20 mouse cellular contexts compared by ENCODE assay signal in the genomic region with DNA sequence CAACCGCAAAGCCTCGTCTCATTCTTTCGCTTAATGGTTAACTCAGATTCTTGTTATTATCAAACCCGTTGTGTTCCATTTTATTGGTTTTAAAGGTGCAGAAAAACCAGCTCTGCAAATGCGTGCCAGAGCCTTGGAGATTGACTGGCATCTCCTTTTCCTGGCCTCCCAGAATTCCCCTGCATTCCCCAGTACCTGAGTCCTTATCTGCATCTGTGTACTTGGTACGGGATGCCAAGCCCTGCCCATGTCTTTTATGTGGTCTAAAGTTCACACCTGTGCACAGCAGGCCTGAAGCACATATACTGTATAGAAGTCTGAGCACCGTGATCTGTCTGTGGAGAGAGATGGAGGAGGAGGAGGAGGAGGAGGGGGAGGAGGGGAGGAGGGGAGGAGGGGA. TPM values are rescaled to one million over a fixed set of nuclear protein-coding genes. Genes with fewer than 3 reads are reported as not detected.
DNase-seq lines count a peak whose midpoint lies in the region; ATAC-seq and TF ChIP-seq lines count a peak whose summit lies in the region.
"Had no signal": no experiment of that assay in that cellular context is flagged by ENCODE, and none has a peak within 500 bp of the region (broad histone marks: within the 10 kb centered on the region; RNA-seq: fewer than 3 reads in every experiment).

No protein-coding gene starts in this region.

- no peak overlapping the region for H3K4me3 ChIP-seq in lung, embryonic 14.5 days (ENCODE audit: low read depth, low read length)
- H3K4me3 ChIP-seq in kidney, adult 2 months (ENCODE audit: insufficient read depth, low read depth, low read length) = no peak overlapping the region
- no peak overlapping the region for H3K4me3 ChIP-seq in stomach, postnatal 0 days (ENCODE audit: low read depth, low read length)
- H3K4me3 ChIP-seq: forebrain, embryonic 12.5 days; limb, embryonic 13.5 days had no signal

- no peaks in the 10 kb centered on the region for H3K27me3 ChIP-seq in lung, embryonic 14.5 days (ENCODE audit: insufficient read depth, low read length)
- no peaks in the 10 kb centered on the region for H3K27me3 ChIP-seq in kidney, adult 2 months (replicated peaks; ENCODE audit: control insufficient read depth, insufficient read depth, low read length)
- H3K27me3 ChIP-seq in stomach, postnatal 0 days (ENCODE audit: control insufficient read depth, insufficient read depth, low read length) = no peaks in the 10 kb centered on the region
- H3K27me3 ChIP-seq: forebrain, embryonic 12.5 days; limb, embryonic 13.5 days had no signal

- no peaks in the 10 kb centered on the region for H3K9me3 ChIP-seq in lung, embryonic 14.5 days (ENCODE audit: low read depth, low read length)
- H3K9me3 ChIP-seq in stomach, postnatal 0 days (ENCODE audit: control insufficient read depth, low read length) = no peaks in the 10 kb centered on the region
- H3K9me3 ChIP-seq: forebrain, embryonic 12.5 days; limb, embryonic 13.5 days had no signal

- ATAC-seq in lung, embryonic 14.5 days (ENCODE audit: insufficient read depth) = no peak
- peak; percentile 98 for ATAC-seq in stomach, postnatal 0 days (ENCODE audit: low FRiP score, low TSS enrichment)
- ATAC-seq: inflammation-experienced regulatory T-cells, adult 6 months had no signal

- H3K27ac ChIP-seq in lung, embryonic 14.5 days (ENCODE audit: low read depth) = no peak overlapping the region
- peak overlapping the region; percentile 77 for H3K27ac ChIP-seq in kidney, adult 2 months (ENCODE audit: insufficient read depth, low read depth, low read length)
- no peak overlapping the region for H3K27ac ChIP-seq in stomach, postnatal 0 days (replicated peaks)
- H3K27ac ChIP-seq: forebrain, embryonic 12.5 days; limb, embryonic 13.5 days had no signal

- TF ChIP-seq POLR2A in kidney, adult 2 months (IDR thresholded peaks at IDR 0.05; ENCODE audit: low read depth, low read length) = no peak

- H3K9ac ChIP-seq in lung, embryonic 14.5 days = no peak overlapping the region
- no peak overlapping the region for H3K9ac ChIP-seq in stomach, postnatal 0 days (ENCODE audit: low read length)
- H3K9ac ChIP-seq: forebrain, embryonic 12.5 days; limb, embryonic 13.5 days had no signal

- DNase-seq in lung, embryonic 14.5 days = peak; percentile 4
- DNase-seq in lung, postnatal 25 days (ENCODE audit: low spot score) = no peak
- DNase-seq in kidney, adult 2 months = peak; percentile 78
- peak; percentile 45 to 72 for DNase-seq in kidney, postnatal 25 days
- peak; percentile 81 for DNase-seq in stomach, postnatal 0 days (ENCODE audit: low spot score)
- no peak for DNase-seq in gastrocnemius, postnatal 14 days
- DNase-seq in cerebellum, adult 11-12 months = no peak
- DNase-seq in right cerebral cortex, postnatal 25 days = no peak
- DNase-seq: B cell, adult 2 months; cerebellum, postnatal 14 days; lung, postnatal 14 days had no signal

- 63% methylated on average over 7 of the region's 7 CpGs for WGBS in lung, embryonic 14.5 days
- 32% methylated on average over 7 of the region's 7 CpGs for WGBS in kidney, adult 2 months
- WGBS in stomach, postnatal 0 days = 41% methylated on average over 7 of the region's 7 CpGs

- H3K36me3 ChIP-seq in lung, embryonic 14.5 days (ENCODE audit: insufficient read depth) = no peaks in the 10 kb centered on the region
- H3K36me3 ChIP-seq in kidney, adult 2 months (ENCODE audit: control insufficient read depth, insufficient read depth, low read length) = no peaks in the 10 kb centered on the region
- H3K36me3 ChIP-seq in stomach, postnatal 0 days (ENCODE audit: control insufficient read depth, insufficient read depth, low read length) = no peaks in the 10 kb centered on the region
- H3K36me3 ChIP-seq: forebrain, embryonic 12.5 days; limb, embryonic 13.5 days had no signal

- H3K4me2 ChIP-seq in lung, embryonic 14.5 days = no peak overlapping the region
- H3K4me2 ChIP-seq in stomach, postnatal 0 days (replicated peaks; ENCODE audit: low read depth) = no peak overlapping the region
- H3K4me2 ChIP-seq: forebrain, embryonic 12.5 days; limb, embryonic 13.5 days had no signal

- TF ChIP-seq CTCF in lung, embryonic 14.5 days (IDR thresholded peaks at IDR 0.05; ENCODE audit: low read depth) = no peak
- TF ChIP-seq CTCF in kidney, adult 2 months (conservative IDR thresholded peaks at IDR 0.05; ENCODE audit: insufficient read depth, insufficient read length, low read depth, low read length) = no peak
- TF ChIP-seq CTCF in stomach, postnatal 0 days (IDR thresholded peaks at IDR 0.05; ENCODE audit: low read depth) = no peak

- intact Hi-C loops in gastrocnemius, postnatal 14 days (cut with DNase I; ENCODE audit: low total_unique reads) = no loop called here

- H3K4me1 ChIP-seq in lung, embryonic 14.5 days (ENCODE audit: insufficient read depth) = no peaks in the 10 kb centered on the region
- H3K4me1 ChIP-seq in kidney, adult 2 months (ENCODE audit: control insufficient read depth, insufficient read depth, low read length) = peaks cover 11% of the 10 kb centered on the region; the same call in 1 of the 2 replicates
- H3K4me1 ChIP-seq in stomach, postnatal 0 days (replicated peaks; ENCODE audit: control insufficient read depth, insufficient read depth) = no peaks in the 10 kb centered on the region
- H3K4me1 ChIP-seq: forebrain, embryonic 12.5 days; limb, embryonic 13.5 days had no signal

- no peak for TF ChIP-seq EP300 in stomach, postnatal 0 days (optimal IDR thresholded peaks at IDR 0.05)

RNA-seq across cellular contexts. Expression of gene Tmem45b, which starts 26.4 kb away (rescaled TPM):
- polyA plus RNA-seq in lung, embryonic 14.5 days (2014; fragmentation: Nextera tagmentation; extraction: Ambion mirVana) = 0.25 TPM in 1 of 2 replicates, not detected in the other
- 67.2 and 73.5 TPM in 2 replicates for polyA plus RNA-seq in kidney, adult 2 months (2012; rRNA removed)
- polyA plus RNA-seq in stomach, postnatal 0 days (2015; fragmentation: Nextera tagmentation; extraction: Ambion mirVana) = 106 and 110 TPM in 2 replicates
- under 1 TPM in 1 of 2 experiments, not detected in 1; 0.35 TPM for total RNA-seq in gastrocnemius, postnatal 14 days (2021)
- total RNA-seq: hematopoietic stem cell, adult 5-6 weeks; layer of hippocampus, postnatal 14 days; left cerebral cortex, postnatal 10 days; megakaryocyte-erythroid progenitor cell, adult 5-6 weeks; midbrain, postnatal 0 days had no signal
- polyA plus RNA-seq: heart, embryonic 14.5 days; limb, embryonic 13.5 days had no signal

RNA-seq across cellular contexts. Expression of gene Nfrkb, which starts 51.9 kb away (rescaled TPM):
- polyA plus RNA-seq in lung, embryonic 14.5 days (2014; fragmentation: Nextera tagmentation; extraction: Ambion mirVana) = 21.2 and 27.0 TPM in 2 replicates
- polyA plus RNA-seq in kidney, adult 2 months (2012; rRNA removed) = 12.4 and 13.8 TPM in 2 replicates
- polyA plus RNA-seq in stomach, postnatal 0 days (2015; fragmentation: Nextera tagmentation; extraction: Ambion mirVana) = 8.7 and 9.0 TPM in 2 replicates
- total RNA-seq in gastrocnemius, postnatal 14 days (2021) = 1 to 10 TPM; 8.5 to 9.8 TPM

Comparison
In these comparisons a context has a peak if more than half of its experiments do, and no peak if none do; other contexts are left out.
1. DNase-seq: peak in lung, embryonic 14.5 days (single experiment), kidney, adult 2 months (single experiment), kidney, postnatal 25 days (2 of 2) and stomach, postnatal 0 days (single experiment); none in lung, postnatal 25 days (single experiment), gastrocnemius, postnatal 14 days (single experiment), cerebellum, adult 11-12 months (single experiment) and right cerebral cortex, postnatal 25 days (single experiment).
2. RNA of gene Tmem45b, which starts 26.4 kb away (polyA plus RNA-seq): 106 to 110 TPM in stomach, postnatal 0 days and 67.2 to 73.5 TPM in kidney, adult 2 months; 0.25 TPM in lung, embryonic 14.5 days; every median in the first group is over 10 times any median in the second.